In the genomic region with DNA sequence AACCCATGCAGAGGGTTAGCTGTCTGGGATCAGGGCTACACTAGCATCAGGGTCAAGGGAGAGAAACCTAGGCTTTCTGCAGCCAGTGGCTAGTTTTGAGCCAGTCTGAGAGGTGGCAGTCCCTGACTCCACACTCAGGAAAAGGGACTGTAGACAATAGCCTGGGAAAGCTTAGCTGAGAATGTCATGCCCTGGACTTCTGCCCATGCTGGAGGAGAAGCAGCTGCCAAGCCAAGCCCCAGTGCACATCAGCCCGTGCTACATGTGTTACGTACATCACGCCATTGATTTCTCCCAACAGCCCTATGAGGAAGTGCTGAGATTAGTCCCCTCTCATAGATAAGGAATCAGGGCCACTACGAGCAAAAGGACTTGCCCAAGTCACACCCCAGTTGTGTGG, we compare ENCODE assay signal across 22 mouse cellular contexts. TPM values are rescaled to one million over a fixed set of nuclear protein-coding genes. Genes with fewer than 3 reads are reported as not detected.
A peak's percentile ranks its signal among the peaks of the same experiment; 100 is the strongest.
DNase-seq lines count a peak whose midpoint lies in the region; ATAC-seq and TF ChIP-seq lines count a peak whose summit lies in the region.
"Had no signal": no experiment of that assay in that cellular context is flagged by ENCODE, and none has a peak within 500 bp of the region (broad histone marks: within the 10 kb centered on the region; RNA-seq: fewer than 3 reads in every experiment).

No protein-coding gene starts in this region.

- H3K9ac ChIP-seq in hindbrain, embryonic 13.5 days: no peak overlapping the region
- no peak overlapping the region for H3K9ac ChIP-seq in hindbrain, embryonic 12.5 days
- no peak overlapping the region for H3K9ac ChIP-seq in lung, embryonic 14.5 days
- H3K9ac ChIP-seq: forebrain, embryonic 13.5 days had no signal

- 73% methylated on average over 4 of the region's 4 CpGs for WGBS in hindbrain, embryonic 13.5 days
- WGBS in hindbrain, embryonic 12.5 days: 81% methylated on average over 4 of the region's 4 CpGs
- 55% methylated on average over 4 of the region's 4 CpGs for WGBS in lung, embryonic 14.5 days
- 28% methylated on average over 4 of the region's 4 CpGs for WGBS in lung, adult 2 months

- TF ChIP-seq POLR2A in lung, adult 2 months (IDR thresholded peaks at IDR 0.05; ENCODE audit: borderline replicate concordance, extremely low read depth, low read depth, low read length): no peak
- TF ChIP-seq POLR2A in cortical plate, adult 2 months (IDR thresholded peaks at IDR 0.05; ENCODE audit: extremely low read depth, insufficient read depth, low read length): no peak

- H3K36me3 ChIP-seq in hindbrain, embryonic 13.5 days: peaks cover 26% of the 10 kb centered on the region
- H3K36me3 ChIP-seq in hindbrain, embryonic 12.5 days: no peaks in the 10 kb centered on the region
- H3K36me3 ChIP-seq in lung, embryonic 14.5 days (ENCODE audit: insufficient read depth): no peaks in the 10 kb centered on the region
- H3K36me3 ChIP-seq: limb, embryonic 10.5 days had no signal

- peak; percentile 56 for DNase-seq in lung, embryonic 14.5 days
- DNase-seq in lung, adult 2 months: no peak
- DNase-seq in NIH3T3 (ENCODE audit: low read depth) (peak; percentile 14), adipocyte (ENCODE audit: low spot score) (no peak)
- no peak for DNase-seq in testis, postnatal 14 days (ENCODE audit: low spot score)
- DNase-seq: adrenal gland, postnatal 25 days; cerebellum, adult 9-11 months; embryo, embryonic 11 days; kidney, adult 9 months; right cerebral cortex, postnatal 25 days; thymus, postnatal 25 days had no signal

- H3K4me3 ChIP-seq in hindbrain, embryonic 13.5 days: no peak overlapping the region
- H3K4me3 ChIP-seq in hindbrain, embryonic 12.5 days: no peak overlapping the region
- H3K4me3 ChIP-seq in lung, embryonic 14.5 days (ENCODE audit: low read depth, low read length): no peak overlapping the region
- no peak overlapping the region for H3K4me3 ChIP-seq in lung, adult 2 months (replicated peaks; ENCODE audit: extremely low read depth, low read depth, low read length)
- H3K4me3 ChIP-seq in cortical plate, adult 2 months (ENCODE audit: insufficient read depth, low read length): no peak overlapping the region
- H3K4me3 ChIP-seq: forebrain, embryonic 13.5 days; limb, embryonic 10.5 days had no signal

- peaks cover 52% of the 10 kb centered on the region for H3K4me1 ChIP-seq in hindbrain, embryonic 13.5 days (replicated peaks)
- H3K4me1 ChIP-seq in hindbrain, embryonic 12.5 days: peaks cover 36% of the 10 kb centered on the region
- peaks cover 8% of the 10 kb centered on the region for H3K4me1 ChIP-seq in lung, embryonic 14.5 days (ENCODE audit: insufficient read depth)
- H3K4me1 ChIP-seq in lung, adult 2 months (ENCODE audit: control insufficient read depth, insufficient read depth, low read length): no peaks in the 10 kb centered on the region
- peaks cover 40% of the 10 kb centered on the region for H3K4me1 ChIP-seq in cortical plate, adult 2 months (ENCODE audit: control insufficient read depth, insufficient read depth, low read length)

- H3K9me3 ChIP-seq in hindbrain, embryonic 13.5 days: no peaks in the 10 kb centered on the region
- no peaks in the 10 kb centered on the region for H3K9me3 ChIP-seq in hindbrain, embryonic 12.5 days (replicated peaks)
- H3K9me3 ChIP-seq in lung, embryonic 14.5 days (ENCODE audit: low read depth, low read length): no peaks in the 10 kb centered on the region
- H3K9me3 ChIP-seq: forebrain, embryonic 13.5 days; limb, embryonic 10.5 days had no signal

- no peaks in the 10 kb centered on the region for H3K27me3 ChIP-seq in hindbrain, embryonic 13.5 days
- H3K27me3 ChIP-seq in hindbrain, embryonic 12.5 days: no peaks in the 10 kb centered on the region; the same call in 1 of the 2 replicates
- no peaks in the 10 kb centered on the region for H3K27me3 ChIP-seq in lung, embryonic 14.5 days (ENCODE audit: insufficient read depth, low read length)
- H3K27me3 ChIP-seq: forebrain, embryonic 13.5 days had no signal

- no peak for TF ChIP-seq CTCF in lung, embryonic 14.5 days (IDR thresholded peaks at IDR 0.05; ENCODE audit: low read depth)
- TF ChIP-seq CTCF in lung, adult 2 months (IDR thresholded peaks at IDR 0.05; ENCODE audit: insufficient read depth, low read length): no peak
- no peak for TF ChIP-seq CTCF in cortical plate, adult 2 months (IDR thresholded peaks at IDR 0.05; ENCODE audit: extremely low read depth, insufficient read depth, low read length)

- no peak overlapping the region for H3K4me2 ChIP-seq in hindbrain, embryonic 13.5 days
- H3K4me2 ChIP-seq in hindbrain, embryonic 12.5 days (replicated peaks): no peak overlapping the region
- H3K4me2 ChIP-seq in lung, embryonic 14.5 days: no peak overlapping the region
- H3K4me2 ChIP-seq: forebrain, embryonic 13.5 days; heart, embryonic 11.5 days; liver, embryonic 11.5 days had no signal

- ATAC-seq in hindbrain, embryonic 13.5 days (ENCODE audit: low FRiP score): no peak
- ATAC-seq in hindbrain, embryonic 12.5 days (ENCODE audit: low FRiP score): no peak
- ATAC-seq in lung, embryonic 14.5 days (ENCODE audit: insufficient read depth): no peak
- ATAC-seq: activated CD4-positive, CD25-positive, alpha-beta regulatory T cell, adult 4 months; forebrain, embryonic 13.5 days; Patski had no signal

- peak overlapping the region; percentile 73; the same call in 1 of the 2 replicates for H3K27ac ChIP-seq in hindbrain, embryonic 13.5 days
- H3K27ac ChIP-seq in hindbrain, embryonic 12.5 days: no peak overlapping the region
- no peak overlapping the region for H3K27ac ChIP-seq in lung, embryonic 14.5 days (ENCODE audit: low read depth)
- peak overlapping the region; percentile 39 for H3K27ac ChIP-seq in cortical plate, adult 2 months (ENCODE audit: insufficient read depth, low read length)
- H3K27ac ChIP-seq: forebrain, embryonic 13.5 days; limb, embryonic 10.5 days; macrophage had no signal

RNA-seq across cellular contexts. Expression of a gene that starts 29.7 kb away (rescaled TPM):
- 0.54 and 0.90 TPM in 2 replicates for polyA plus RNA-seq in hindbrain, embryonic 13.5 days (2015; fragmentation: Nextera tagmentation; extraction: Ambion mirVana)
- 0.22 and 0.50 TPM in 2 replicates for polyA plus RNA-seq in hindbrain, embryonic 12.5 days (2016; fragmentation: Nextera tagmentation; extraction: Ambion mirVana)
- polyA plus RNA-seq in lung, embryonic 14.5 days (2014; fragmentation: Nextera tagmentation; extraction: Ambion mirVana): 0.86 and 0.88 TPM in 2 replicates
- 4.0 and 10.6 TPM in 2 replicates for polyA plus RNA-seq in lung, adult 2 months (2012; rRNA removed)
- polyA plus RNA-seq in cortical plate, adult 2 months (2012; rRNA removed): 1.8 TPM in 2 replicates
- polyA plus RNA-seq: liver, embryonic 11.5 days; macrophage had no signal

RNA-seq across cellular contexts. Expression of a gene that starts 30.3 kb away (rescaled TPM):
- polyA plus RNA-seq in hindbrain, embryonic 13.5 days (2015; fragmentation: Nextera tagmentation; extraction: Ambion mirVana): 14.1 and 16.6 TPM in 2 replicates
- polyA plus RNA-seq in hindbrain, embryonic 12.5 days (2016; fragmentation: Nextera tagmentation; extraction: Ambion mirVana): 7.9 and 8.1 TPM in 2 replicates
- polyA plus RNA-seq in lung, embryonic 14.5 days (2014; fragmentation: Nextera tagmentation; extraction: Ambion mirVana): 0.36 and 0.65 TPM in 2 replicates
- 0.64 and 1.1 TPM in 2 replicates for polyA plus RNA-seq in lung, adult 2 months (2012; rRNA removed)
- 170 and 186 TPM in 2 replicates for polyA plus RNA-seq in cortical plate, adult 2 months (2012; rRNA removed)
- polyA plus RNA-seq: C2C12, macrophage had no signal

RNA-seq across cellular contexts. Expression of a gene that starts 59.8 kb away (rescaled TPM):
- polyA plus RNA-seq in hindbrain, embryonic 13.5 days (2015; fragmentation: Nextera tagmentation; extraction: Ambion mirVana): 587 and 616 TPM in 2 replicates
- polyA plus RNA-seq in hindbrain, embryonic 12.5 days (2016; fragmentation: Nextera tagmentation; extraction: Ambion mirVana): 534 and 556 TPM in 2 replicates
- 861 and 873 TPM in 2 replicates for polyA plus RNA-seq in lung, embryonic 14.5 days (2014; fragmentation: Nextera tagmentation; extraction: Ambion mirVana)
- 129 and 214 TPM in 2 replicates for polyA plus RNA-seq in lung, adult 2 months (2012; rRNA removed)
- 475 and 493 TPM in 2 replicates for polyA plus RNA-seq in cortical plate, adult 2 months (2012; rRNA removed)

Comparison
In these comparisons a context has a peak if more than half of its experiments do, and no peak if none do; other contexts are left out.
1. H3K27ac ChIP-seq: peak in hindbrain, embryonic 13.5 days (single experiment) and cortical plate, adult 2 months (single experiment); none in hindbrain, embryonic 12.5 days (single experiment) and lung, embryonic 14.5 days (single experiment).
2. DNase-seq: peak in lung, embryonic 14.5 days (single experiment) and NIH3T3 (single experiment); none in lung, adult 2 months (single experiment), adipocyte (single experiment) and testis, postnatal 14 days (single experiment).